Mouse (Mus musculus) C2C12 (cell line): ENCODE results near the gene Tmem131l. TPM values are rescaled to one million over a fixed set of nuclear protein-coding genes. Genes with fewer than 3 reads are reported as not detected.
"Not testable (repeated sequence)": the region's sequence is repeated elsewhere in the genome, so short reads cannot be mapped to it uniquely, and the experiment has no call there.

Experiments used
- H3K27me3 ChIP-seq: one replicate; pipeline ENCODE4 v1.6.1; 2011; ENCODE audit not compliant: control insufficient read depth, insufficient read depth, insufficient read length
- H3K36me3 ChIP-seq: one replicate; pipeline ENCODE4 v1.6.1; 2011; ENCODE audit not compliant: control insufficient read depth, insufficient read depth
- H3K4me3 ChIP-seq: one replicate; pipeline ENCODE4 v1.5.1; 2011; ENCODE audit warnings: mild to moderate bottlenecking, control low read depth; ENCODE audit not compliant: poor library complexity, insufficient read depth, severe bottlenecking
- H3K79me2 ChIP-seq: one replicate; pipeline ENCODE4 v1.6.1; 2011; ENCODE audit not compliant: control insufficient read depth, insufficient read depth
- H3K79me3 ChIP-seq: one replicate; pipeline ENCODE4 v1.6.1; 2011; ENCODE audit warnings: low read depth, control low read depth
- H3ac ChIP-seq: one replicate; pipeline ENCODE3; 2011; ENCODE audit warnings: low read depth; ENCODE audit not compliant: control insufficient read depth, insufficient read length
- CEBPB ChIP-seq: IDR thresholded peaks from one replicate; pipeline ENCODE4 v1.6.1; 2011; ENCODE audit warnings: low read depth, mild to moderate bottlenecking, control low read depth, moderate library complexity
- CTCF ChIP-seq: IDR thresholded peaks from one replicate; pipeline ENCODE4 v1.5.1; 2011; ENCODE audit not compliant: control insufficient read depth, insufficient read depth, insufficient read length
- FOSL1 ChIP-seq: IDR thresholded peaks from one replicate; pipeline ENCODE4 v1.8.0; 2011; ENCODE audit warnings: mild to moderate bottlenecking, low read length; ENCODE audit not compliant: poor library complexity, insufficient read depth, severe bottlenecking
- MAX ChIP-seq: IDR thresholded peaks from one replicate; pipeline ENCODE4 v1.6.1; 2011; ENCODE audit warnings: mild to moderate bottlenecking, control low read depth
- MYOD1 ChIP-seq: IDR thresholded peaks from one replicate; pipeline ENCODE4 v1.6.1; 2011; ENCODE audit warnings: low read depth; ENCODE audit not compliant: control insufficient read depth, insufficient read length
- MYOG ChIP-seq: IDR thresholded peaks from one replicate; pipeline ENCODE4 v1.6.1; 2011; ENCODE audit not compliant: control insufficient read depth, insufficient read length; ENCODE audit errors: extremely low read depth
- USF1 ChIP-seq: IDR thresholded peaks from one replicate; pipeline ENCODE4 v1.6.1; 2011; ENCODE audit warnings: low read depth, mild to moderate bottlenecking, control low read depth, moderate library complexity
- polyA plus RNA-seq: library from polyadenylated mRNA; unstranded; fragments of >200 nt; fragmentation: generic; extraction: Trizol; gene quantifications from one replicate; pipeline ENCODE4 v1.2.1, GENCODE M21; 2012; ENCODE audit warnings: missing spikeins

The Tmem131l gene
- polyA plus RNA-seq, 1 experiment = 10.4 TPM

GRCm38 (mm10) chr3:83900756-83901373 lies 139.1 kb downstream of the Tmem131l start:
- H3K79me2 ChIP-seq = no peaks in the 10 kb centered on the region
- peaks cover 13% of the 10 kb centered on the region for H3K36me3 ChIP-seq
- TF ChIP-seq MYOD1 (no peak), CEBPB (no peak), USF1 (no peak), MAX (no peak), CTCF (no peak), MYOG (no peak), FOSL1 (no peak)
- no peak overlapping the region for H3ac ChIP-seq
- no peak overlapping the region for H3K4me3 ChIP-seq
- H3K27me3 ChIP-seq = no peaks in the 10 kb centered on the region
- H3K79me3 ChIP-seq = no peaks in the 10 kb centered on the region

- Histone ChIP-seq H3K27me3 (no peaks in the 10 kb centered on the region), H3K79me3 (no peaks in the 10 kb centered on the region), H3K4me3 (no peak overlapping the region), H3K36me3 (peaks cover 13% of the 10 kb centered on the region), H3ac (no peak overlapping the region), H3K79me2 (no peaks in the 10 kb centered on the region)
- TF ChIP-seq MYOD1 (no peak), MAX (peak; percentile 80), CTCF (peak; percentile 61), CEBPB (no peak), USF1 (peak; percentile 60), FOSL1 (no peak)
Measured at GRCm38 (mm10) chr3:83899556-83899955, 140.4 kb downstream of the Tmem131l start.

GRCm38 (mm10) chr3:83898246-83898645 lies 141.7 kb downstream of the Tmem131l start:
- TF ChIP-seq MYOD1 (no peak), MAX (no peak), FOSL1 (no peak), CEBPB (no peak), CTCF (no peak), USF1 (no peak), MYOG (no peak)
- Histone ChIP-seq H3K79me3 (no peaks in the 10 kb centered on the region), H3K27me3 (no peaks in the 10 kb centered on the region), H3K79me2 (no peaks in the 10 kb centered on the region), H3ac (no peak overlapping the region), H3K4me3 (no peak overlapping the region), H3K36me3 (peaks cover 13% of the 10 kb centered on the region)

GRCm38 (mm10) chr3:83895811-83896210 lies 144.2 kb downstream of the Tmem131l start:
- TF ChIP-seq USF1 (no peak), CTCF (peak; percentile 5)
- Histone ChIP-seq H3K79me3 (no peaks in the 10 kb centered on the region), H3K4me3 (no peak overlapping the region), H3K79me2 (no peaks in the 10 kb centered on the region), H3K27me3 (no peaks in the 10 kb centered on the region), H3K36me3 (peaks cover 13% of the 10 kb centered on the region), H3ac (no peak overlapping the region)

GRCm38 (mm10) chr3:83895111-83895510 lies 144.9 kb downstream of the Tmem131l start:
- Histone ChIP-seq H3K36me3 (peaks cover 9% of the 10 kb centered on the region), H3K27me3 (no peaks in the 10 kb centered on the region), H3K4me3 (no peak overlapping the region), H3ac (no peak overlapping the region), H3K79me2 (no peaks in the 10 kb centered on the region), H3K79me3 (no peaks in the 10 kb centered on the region)
- TF ChIP-seq USF1 (no peak), MYOG (no peak), MAX (no peak), FOSL1 (no peak), CTCF (no peak), CEBPB (no peak), MYOD1 (no peak)

GRCm38 (mm10) chr3:83885163-83885562 lies 154.8 kb downstream of the Tmem131l start:
- no peak for TF ChIP-seq CEBPB
- TF ChIP-seq MAX = no peak
- no peak for TF ChIP-seq MYOG
- Histone ChIP-seq H3K4me3 (no peak overlapping the region), H3K36me3 (no peaks in the 10 kb centered on the region), H3K79me3 (no peaks in the 10 kb centered on the region), H3K79me2 (no peaks in the 10 kb centered on the region), H3ac (no peak overlapping the region), H3K27me3 (no peaks in the 10 kb centered on the region)

GRCm38 (mm10) chr3:83879261-83880050 lies 160.5 kb downstream of the Tmem131l start:
- H3K27me3 ChIP-seq, H3K79me3 ChIP-seq, H3ac ChIP-seq, H3K4me3 ChIP-seq, H3K36me3 ChIP-seq, H3K79me2 ChIP-seq: not testable (repeated sequence)
